Comparison of ENCODE assay signal across 24 mouse cellular contexts in the genomic region with DNA sequence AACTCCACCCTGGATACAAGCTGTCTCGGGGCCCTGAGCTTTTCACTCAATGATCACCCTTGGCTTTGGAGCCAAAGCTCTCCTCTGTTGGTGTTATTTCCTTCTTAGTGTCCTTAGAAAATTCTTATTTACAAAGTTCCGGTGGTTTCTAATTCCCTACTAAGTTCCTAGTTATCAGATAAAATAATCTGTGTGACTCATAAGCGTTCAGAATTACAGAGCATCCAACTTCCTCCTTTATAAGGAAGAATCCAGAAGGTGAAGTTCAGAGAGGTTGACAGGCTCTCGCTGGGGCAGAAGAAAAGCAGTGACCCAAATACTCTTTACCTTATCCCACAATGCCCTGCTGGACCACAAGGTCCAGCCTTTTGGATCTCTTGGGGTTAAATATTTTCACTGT.
DNase-seq lines count a peak whose midpoint lies in the region; ATAC-seq and TF ChIP-seq lines count a peak whose summit lies in the region.
"Had no signal": no experiment of that assay in that cellular context is flagged by ENCODE, and none has a peak within 500 bp of the region (broad histone marks: within the 10 kb centered on the region; RNA-seq: fewer than 3 reads in every experiment).

No protein-coding gene starts in this region.

- H3K9me3 ChIP-seq in midbrain, embryonic 10.5 days (replicated peaks), result no peaks in the 10 kb centered on the region
- no peaks in the 10 kb centered on the region for H3K9me3 ChIP-seq in midbrain, embryonic 16.5 days (replicated peaks; ENCODE audit: control insufficient read depth, low read length, poor library complexity, severe bottlenecking)
- no peaks in the 10 kb centered on the region for H3K9me3 ChIP-seq in intestine, postnatal 0 days (ENCODE audit: control insufficient read depth)
- no peaks in the 10 kb centered on the region for H3K9me3 ChIP-seq in stomach, postnatal 0 days (ENCODE audit: control insufficient read depth, low read length)
- H3K9me3 ChIP-seq: embryonic facial prominence, embryonic 13.5 days; forebrain, embryonic 12.5 days; heart, embryonic 10.5 days; hindbrain, embryonic 15.5 days had no signal

- no peak overlapping the region for H3K9ac ChIP-seq in midbrain, embryonic 16.5 days (ENCODE audit: low read depth, low read length)
- H3K9ac ChIP-seq in intestine, postnatal 0 days (ENCODE audit: low read depth, low read length), result no peak overlapping the region
- no peak overlapping the region for H3K9ac ChIP-seq in stomach, postnatal 0 days (ENCODE audit: low read length)
- H3K9ac ChIP-seq: embryonic facial prominence, embryonic 13.5 days; forebrain, embryonic 12.5 days; hindbrain, embryonic 15.5 days had no signal

- 0 out of 2 replicates have a peak overlapping the region, but pooled peaks have one; percentile 40 for H3K27ac ChIP-seq in midbrain, embryonic 10.5 days (replicated peaks)
- no peak overlapping the region for H3K27ac ChIP-seq in midbrain, embryonic 16.5 days (ENCODE audit: low read length)
- no peak overlapping the region; the same call in 1 of the 2 replicates for H3K27ac ChIP-seq in intestine, postnatal 0 days (ENCODE audit: low read depth, low read length)
- H3K27ac ChIP-seq in stomach, postnatal 0 days (replicated peaks), result 0 out of 2 replicates have a peak overlapping the region, but pooled peaks have one; percentile 26
- H3K27ac ChIP-seq: embryonic facial prominence, embryonic 13.5 days; forebrain, embryonic 12.5 days; heart, embryonic 10.5 days; hindbrain, embryonic 15.5 days had no signal

- no peak for ATAC-seq in midbrain, embryonic 16.5 days
- ATAC-seq in common myeloid progenitor, adult 5-6 weeks (replicated peaks; ENCODE audit: low read depth, poor library complexity, severe bottlenecking), result peak; percentile 30; the same call in 1 of the 2 replicates
- ATAC-seq in intestine, postnatal 0 days, result peak; percentile 46
- peak; percentile 82 for ATAC-seq in stomach, postnatal 0 days (ENCODE audit: low FRiP score, low TSS enrichment)
- ATAC-seq: activated CD4-positive, CD25-positive, alpha-beta regulatory T cell, adult 4 months; inflammation-experienced regulatory T-cells, adult 6 months; Patski had no signal

- TF ChIP-seq CTCF in intestine, postnatal 0 days (IDR thresholded peaks at IDR 0.05; ENCODE audit: low read depth), result no peak
- no peak for TF ChIP-seq CTCF in stomach, postnatal 0 days (IDR thresholded peaks at IDR 0.05; ENCODE audit: low read depth)

- peaks cover 31% of the 10 kb centered on the region for H3K4me1 ChIP-seq in midbrain, embryonic 10.5 days
- no peaks in the 10 kb centered on the region for H3K4me1 ChIP-seq in midbrain, embryonic 16.5 days (ENCODE audit: control insufficient read depth, insufficient read depth, low read length)
- peaks cover 2% of the 10 kb centered on the region; the same call in 1 of the 2 replicates for H3K4me1 ChIP-seq in intestine, postnatal 0 days (replicated peaks; ENCODE audit: control insufficient read depth, insufficient read depth, low read length)
- no peaks in the 10 kb centered on the region for H3K4me1 ChIP-seq in stomach, postnatal 0 days (replicated peaks; ENCODE audit: control insufficient read depth, insufficient read depth)

- DNase-seq in midbrain, embryonic 10.5 days (ENCODE audit: low spot score), result no peak
- no peak for DNase-seq in stomach, postnatal 0 days (ENCODE audit: low spot score)
- DNase-seq in cerebellum, adult 11 months, result no peak
- DNase-seq in neural tube, embryonic 10.5 days (ENCODE audit: extremely low spot score, low spot score), result no peak
- DNase-seq in adrenal gland, adult (ENCODE audit: inconsistent age in 2 of 2, low spot score in 1 of 2), result no peak
- DNase-seq: adrenal gland, adult 8-10 months; adrenal gland, postnatal 36 days; cerebellum, adult 8-10 months; cerebellum, postnatal 14 days; gastrocnemius, postnatal 36 days; heart, adult 18-20 months; heart, postnatal 10 days; heart, postnatal 4 days; kidney, adult 2 months had no signal

- TF ChIP-seq EP300 in stomach, postnatal 0 days (optimal IDR thresholded peaks at IDR 0.05), result no peak

- no peaks in the 10 kb centered on the region for H3K36me3 ChIP-seq in midbrain, embryonic 10.5 days
- no peaks in the 10 kb centered on the region for H3K36me3 ChIP-seq in midbrain, embryonic 16.5 days (ENCODE audit: control insufficient read depth, insufficient read depth, low read length)
- H3K36me3 ChIP-seq in intestine, postnatal 0 days (ENCODE audit: control insufficient read depth, insufficient read depth), result no peaks in the 10 kb centered on the region
- H3K36me3 ChIP-seq in stomach, postnatal 0 days (ENCODE audit: control insufficient read depth, insufficient read depth, low read length), result no peaks in the 10 kb centered on the region
- H3K36me3 ChIP-seq: embryonic facial prominence, embryonic 13.5 days; forebrain, embryonic 12.5 days; heart, embryonic 10.5 days; hindbrain, embryonic 15.5 days had no signal

- no peak overlapping the region for H3K4me2 ChIP-seq in midbrain, embryonic 16.5 days (ENCODE audit: low read length)
- H3K4me2 ChIP-seq in intestine, postnatal 0 days (replicated peaks; ENCODE audit: low read depth), result no peak overlapping the region
- no peak overlapping the region for H3K4me2 ChIP-seq in stomach, postnatal 0 days (replicated peaks; ENCODE audit: low read depth)
- H3K4me2 ChIP-seq: embryonic facial prominence, embryonic 13.5 days; forebrain, embryonic 12.5 days; hindbrain, embryonic 15.5 days had no signal

- peaks cover 9% of the 10 kb centered on the region for H3K27me3 ChIP-seq in midbrain, embryonic 10.5 days (ENCODE audit: low read depth, poor library complexity, severe bottlenecking)
- H3K27me3 ChIP-seq in midbrain, embryonic 16.5 days (ENCODE audit: control insufficient read depth, insufficient read depth, low read depth, low read length), result no peaks in the 10 kb centered on the region
- H3K27me3 ChIP-seq in intestine, postnatal 0 days (replicated peaks; ENCODE audit: control insufficient read depth, insufficient read depth, low read length), result no peaks in the 10 kb centered on the region
- no peaks in the 10 kb centered on the region for H3K27me3 ChIP-seq in stomach, postnatal 0 days (ENCODE audit: control insufficient read depth, insufficient read depth, low read length)
- H3K27me3 ChIP-seq: embryonic facial prominence, embryonic 13.5 days; hindbrain, embryonic 15.5 days; Patski had no signal

- H3K4me3 ChIP-seq in midbrain, embryonic 10.5 days, result no peak overlapping the region
- H3K4me3 ChIP-seq in midbrain, embryonic 16.5 days (ENCODE audit: low read depth, low read length), result no peak overlapping the region
- H3K4me3 ChIP-seq in intestine, postnatal 0 days (ENCODE audit: low read depth, low read length), result no peak overlapping the region
- H3K4me3 ChIP-seq in stomach, postnatal 0 days (ENCODE audit: low read depth, low read length), result no peak overlapping the region
- H3K4me3 ChIP-seq: embryonic facial prominence, embryonic 13.5 days; forebrain, embryonic 12.5 days; heart, embryonic 10.5 days; hindbrain, embryonic 15.5 days had no signal

- WGBS in midbrain, embryonic 10.5 days, result 88% methylated on average over 4 of the region's 4 CpGs
- 84% methylated on average over 4 of the region's 4 CpGs for WGBS in midbrain, embryonic 16.5 days
- 35% methylated on average over 4 of the region's 4 CpGs for WGBS in intestine, postnatal 0 days
- whole genome bisulfite sequencing in stomach, postnatal 0 days, result 40% methylated on average over 4 of the region's 4 CpGs

Comparison
In these comparisons a context has a peak if more than half of its experiments do, and no peak if none do; other contexts are left out.
1. H3K27ac ChIP-seq: peak in midbrain, embryonic 10.5 days (single experiment) and stomach, postnatal 0 days (single experiment); none in midbrain, embryonic 16.5 days (single experiment) and intestine, postnatal 0 days (single experiment).